Mouse (Mus musculus) olfactory bulb, adult 2 months (tissue): ENCODE measurements around the gene Ttl.

Experiments
- CTCF ChIP-seq: fragments of 200-500 bp; IDR thresholded peaks from 2 replicates; pipeline ENCODE4 v1.5.1; 2012; ENCODE audit warnings: low read depth, mild to moderate bottlenecking, low read length, moderate library complexity; ENCODE audit not compliant: insufficient read depth
- POLR2A ChIP-seq: fragments of 200-500 bp; IDR thresholded peaks from 2 replicates; pipeline ENCODE4 v1.6.1; 2012; ENCODE audit warnings: mild to moderate bottlenecking, low read depth, low read length, moderate library complexity; ENCODE audit not compliant: insufficient read depth

- TF ChIP-seq CTCF (no peak), POLR2A (peak; percentile 79)
These were observed at the start of gene Ttl for GRCm38 (mm10) chr2:129065437-129066282.
